Mouse (Mus musculus) stomach, embryonic 14.5 days (tissue): ENCODE measurements around the gene 4930550C14Rik. TPM values are rescaled to one million over a fixed set of nuclear protein-coding genes. Genes with fewer than 3 reads are reported as not detected.

ENCODE experiments used
- ATAC-seq: fragments of 200-750 bp; cut with Nextera tagmentation; 2 replicates; pipeline ENCODE4 v1.8.0; 2017; ENCODE audit warnings: low read depth, moderate TSS enrichment; ENCODE audit not compliant: insufficient number of reproducible peaks, insufficient read depth, low FRiP score
- H3K27ac ChIP-seq: fragments of 300-500 bp; sonication (generic); 2 replicates; pipeline ENCODE4 v1.5.1; 2014; ENCODE audit warnings: mild to moderate bottlenecking, low read length, moderate library complexity, mixed read lengths
- H3K27me3 ChIP-seq: fragments of 300-500 bp; sonication (generic); 2 replicates; pipeline ENCODE4 v1.6.1; 2014; ENCODE audit warnings: low read length, control low read depth, mixed read lengths; ENCODE audit not compliant: control insufficient read depth, insufficient read depth
- H3K36me3 ChIP-seq: fragments of 300-500 bp; sonication (generic); 2 replicates; pipeline ENCODE4 v1.6.1; 2014; ENCODE audit warnings: mild to moderate bottlenecking, control low read depth, low read length, moderate library complexity, mixed read lengths; ENCODE audit not compliant: control insufficient read depth, insufficient read depth
- H3K4me1 ChIP-seq: fragments of 300-500 bp; sonication (generic); 2 replicates; pipeline ENCODE4 v1.6.1; 2014; ENCODE audit warnings: low read length, control low read depth, mixed read lengths; ENCODE audit not compliant: control insufficient read depth, insufficient read depth
- H3K4me2 ChIP-seq: fragments of 300-500 bp; sonication (generic); replicated peaks from 2 replicates; pipeline ENCODE4 v1.6.1; 2014; ENCODE audit warnings: low read depth, low read length, control low read depth
- H3K4me3 ChIP-seq: fragments of 300-500 bp; sonication (generic); 2 replicates; pipeline ENCODE4 v1.5.1; 2014; ENCODE audit warnings: low read depth, low read length, control low read depth
- H3K9ac ChIP-seq: fragments of 300-500 bp; sonication (generic); replicated peaks from 2 replicates; pipeline ENCODE4 v1.6.1; 2014; ENCODE audit warnings: low read depth, mild to moderate bottlenecking, control low read depth, low read length, moderate library complexity, mixed read lengths
- H3K9me3 ChIP-seq: fragments of 300-500 bp; sonication (generic); 2 replicates; pipeline ENCODE4 v1.6.1; 2016; ENCODE audit warnings: low read depth, low read length, control low read depth; ENCODE audit not compliant: control insufficient read depth
- WGBS: fragments of 180-500 bp; shearing (Covaris S2); extraction: QIAGEN DNeasy Blood & Tissue Kit; methylation state at CpG from one replicate; pipeline ENCODE4 v1.1.7; 2014; 5-methylcytosine and 5-hydroxymethylcytosine counted together
- polyA plus RNA-seq: library from polyadenylated mRNA; unstranded; fragments of >200 nt; fragmentation: Nextera tagmentation; extraction: Ambion mirVana; gene quantifications from 2 replicates; pipeline ENCODE4 v1.2.1, GENCODE M21; 2014

Gene 4930550C14Rik
- 0.61 and 1.0 TPM in 2 replicates for polyA plus RNA-seq

DNA sequence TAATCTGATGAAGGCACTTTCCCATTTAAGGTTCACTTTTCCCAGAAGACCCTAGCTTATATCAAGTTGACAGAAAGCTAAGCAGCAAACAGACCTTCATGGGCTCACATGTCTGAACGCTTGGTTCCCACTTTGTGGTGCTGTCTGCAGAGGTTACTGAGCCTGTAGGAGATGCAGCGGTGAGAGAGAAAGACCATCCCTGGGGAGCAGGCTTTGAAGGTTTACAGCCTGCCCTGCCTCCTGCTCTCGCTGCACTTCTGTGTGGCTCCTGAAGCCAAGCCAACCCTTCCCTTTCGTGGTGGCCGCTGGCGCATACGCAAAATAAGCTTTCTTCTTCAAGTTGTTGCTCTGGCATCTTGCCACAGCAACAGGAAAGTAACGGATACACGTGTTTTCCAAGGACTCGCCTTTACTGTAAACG is at the start of gene 4930550C14Rik:
TSS of gene 4930550C14Rik (plus strand) at position 35 of the 421 bp plus-strand sequence.
- no peak within 1 kb of the TSS for H3K9ac ChIP-seq
- 20% methylated on average over 11 of the region's 11 CpGs for WGBS
- H3K36me3 ChIP-seq, result no peaks in the 10 kb centered on the region
- peak within 1 kb of the TSS; percentile 30 for H3K4me2 ChIP-seq
- no peaks in the 10 kb centered on the region for H3K27me3 ChIP-seq
- 0 out of 2 replicates have a peak, but pooled peaks cover 8% of the 10 kb centered on the region for H3K4me1 ChIP-seq
- ATAC-seq, result peak; percentile 40; the same call in 1 of the 2 replicates
- no peaks in the 10 kb centered on the region for H3K9me3 ChIP-seq
- H3K4me3 ChIP-seq, result no peak within 1 kb of the TSS
- peak within 1 kb of the TSS; percentile 18; the same call in 1 of the 2 replicates for H3K27ac ChIP-seq

DNA sequence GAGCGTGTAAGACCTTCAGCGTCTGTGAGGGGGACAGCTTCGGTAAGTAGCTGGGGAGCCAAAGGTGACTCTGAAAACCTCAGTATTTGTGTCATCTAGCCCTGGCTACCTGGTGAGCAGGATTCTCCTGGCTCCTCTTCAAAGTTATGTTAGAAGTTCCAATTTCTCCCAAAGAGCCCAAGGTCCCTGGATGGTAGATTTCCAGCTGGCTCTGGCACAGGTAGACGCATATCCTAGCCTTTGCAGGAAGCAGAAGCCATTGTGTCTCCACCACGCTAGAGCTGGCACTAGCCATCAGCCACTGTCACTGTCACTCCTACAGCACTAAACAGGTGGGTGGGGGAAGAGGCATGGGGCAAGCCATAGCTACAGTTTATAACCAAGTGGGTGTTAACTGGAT is 49.0 kb upstream of the 4930550C14Rik start:
- H3K9ac ChIP-seq, result no peak overlapping the region
- no peak overlapping the region for H3K4me3 ChIP-seq
- no peak overlapping the region for H3K4me2 ChIP-seq
- H3K27me3 ChIP-seq, result no peaks in the 10 kb centered on the region
- peaks cover 3% of the 10 kb centered on the region; the same call in 1 of the 2 replicates for H3K9me3 ChIP-seq
- no peak for ATAC-seq
- 89% methylated on average over 5 of the region's 5 CpGs for WGBS
- H3K36me3 ChIP-seq, result no peaks in the 10 kb centered on the region
- no peaks in the 10 kb centered on the region for H3K4me1 ChIP-seq
- H3K27ac ChIP-seq, result no peak overlapping the region

- 38% methylated on average over 14 of the region's 14 CpGs for WGBS
- no peak overlapping the region for H3K4me3 ChIP-seq
These were observed 45.6 kb upstream of the 4930550C14Rik start for GRCm38 (mm10) chr9:53356219-53357155.

DNA sequence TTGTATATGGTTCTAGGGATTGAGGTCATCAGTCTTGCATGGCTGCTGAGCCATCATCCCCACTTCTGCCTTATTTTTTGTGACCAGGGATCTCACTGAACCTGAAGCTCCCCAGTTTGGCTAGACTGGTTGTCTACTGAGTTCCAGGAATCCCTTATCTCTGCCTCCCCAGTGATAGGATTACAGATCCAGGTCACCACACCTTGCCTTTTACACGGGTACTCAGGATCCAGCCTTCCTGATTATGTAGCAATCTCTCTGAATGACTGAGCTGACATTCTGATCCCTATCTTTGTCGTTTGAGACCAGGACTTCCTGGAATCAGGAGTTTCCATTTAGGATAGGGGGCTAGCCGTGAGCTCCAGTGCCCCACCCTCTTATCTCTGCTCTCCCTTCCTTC is 30.8 kb upstream of the 4930550C14Rik start:
- no peaks in the 10 kb centered on the region for H3K9me3 ChIP-seq
- no peaks in the 10 kb centered on the region for H3K27me3 ChIP-seq
- no peak for ATAC-seq
- no peak overlapping the region for H3K27ac ChIP-seq
- no peak overlapping the region for H3K4me3 ChIP-seq
- no peak overlapping the region for H3K4me2 ChIP-seq
- no peaks in the 10 kb centered on the region for H3K4me1 ChIP-seq
- H3K9ac ChIP-seq, result no peak overlapping the region
- H3K36me3 ChIP-seq, result peaks cover 4% of the 10 kb centered on the region; the same call in 1 of the 2 replicates
- 61% methylated on average over 3 of the region's 3 CpGs for WGBS

More at GRCm38 (mm10) chr9:53356219-53357155, 45.6 kb upstream of the 4930550C14Rik start:
- H3K4me1 ChIP-seq, result no peaks in the 10 kb centered on the region
- peak overlapping the region; percentile 72 for H3K27ac ChIP-seq
- no peaks in the 10 kb centered on the region for H3K27me3 ChIP-seq
- H3K9me3 ChIP-seq, result no peaks in the 10 kb centered on the region
- H3K36me3 ChIP-seq, result no peaks in the 10 kb centered on the region
- H3K4me2 ChIP-seq, result no peak overlapping the region
- no peak overlapping the region for H3K9ac ChIP-seq
- ATAC-seq, result peak; percentile 99

GRCm38 (mm10) chr9:53375907-53376306 is 26.2 kb upstream of the 4930550C14Rik start:
- Histone ChIP-seq H3K4me2 (no peak overlapping the region), H3K9ac (no peak overlapping the region), H3K27me3 (no peaks in the 10 kb centered on the region), H3K9me3 (no peaks in the 10 kb centered on the region), H3K4me1 (no peaks in the 10 kb centered on the region), H3K27ac (no peak overlapping the region), H3K4me3 (no peak overlapping the region), H3K36me3 (peaks cover 4% of the 10 kb centered on the region; the same call in 1 of the 2 replicates)
- WGBS, result 64% methylated on average over 4 of the region's 4 CpGs
- ATAC-seq, result no peak

DNA sequence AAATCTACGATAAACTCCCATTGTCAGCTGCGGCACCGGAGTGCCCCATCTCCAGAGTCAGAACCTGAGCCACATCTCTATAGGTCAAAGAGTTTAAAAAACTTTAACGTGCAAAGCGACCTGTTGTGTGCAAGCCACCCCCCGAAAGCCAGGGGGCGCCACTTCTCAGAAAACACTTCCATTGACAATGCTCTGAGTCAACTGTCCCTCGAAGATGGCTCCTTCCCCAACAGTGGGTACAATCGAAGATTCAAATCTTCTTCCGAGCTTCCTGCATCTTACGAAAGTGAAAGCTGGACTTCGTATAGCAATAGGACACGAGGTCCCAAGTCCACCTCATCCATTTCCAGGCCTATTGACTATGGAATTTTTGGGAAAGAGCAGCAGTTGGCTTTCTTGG is 25.3 kb upstream of the 4930550C14Rik start:
- H3K36me3 ChIP-seq, result peaks cover 4% of the 10 kb centered on the region; the same call in 1 of the 2 replicates
- H3K27ac ChIP-seq, result no peak overlapping the region
- H3K27me3 ChIP-seq, result no peaks in the 10 kb centered on the region
- H3K4me1 ChIP-seq, result no peaks in the 10 kb centered on the region
- no peak overlapping the region for H3K9ac ChIP-seq
- H3K4me3 ChIP-seq, result no peak overlapping the region
- no peak overlapping the region for H3K4me2 ChIP-seq
- H3K9me3 ChIP-seq, result no peaks in the 10 kb centered on the region
- WGBS, result 88% methylated on average over 13 of the region's 13 CpGs
- no peak for ATAC-seq

- Histone ChIP-seq H3K27ac (no peak overlapping the region), H3K4me2 (no peak overlapping the region), H3K4me1 (no peaks in the 10 kb centered on the region), H3K9ac (no peak overlapping the region), H3K27me3 (no peaks in the 10 kb centered on the region), H3K9me3 (no peaks in the 10 kb centered on the region), H3K4me3 (no peak overlapping the region), H3K36me3 (peaks cover 4% of the 10 kb centered on the region; the same call in 1 of the 2 replicates)
- 45% methylated on average over 5 of the region's 5 CpGs for WGBS
- ATAC-seq, result no peak
These were observed 24.5 kb upstream of the 4930550C14Rik start for GRCm38 (mm10) chr9:53377597-53377996.

- Histone ChIP-seq H3K27me3 (no peaks in the 10 kb centered on the region), H3K4me3 (no peak overlapping the region), H3K9ac (no peak overlapping the region), H3K4me2 (no peak overlapping the region), H3K9me3 (no peaks in the 10 kb centered on the region), H3K27ac (no peak overlapping the region), H3K36me3 (peaks cover 4% of the 10 kb centered on the region; the same call in 1 of the 2 replicates), H3K4me1 (no peaks in the 10 kb centered on the region)
- ATAC-seq, result no peak
- 59% methylated on average over 3 of the region's 3 CpGs for WGBS
These were observed 24.0 kb upstream of the 4930550C14Rik start for GRCm38 (mm10) chr9:53378171-53378570.
